In the genomic region with DNA sequence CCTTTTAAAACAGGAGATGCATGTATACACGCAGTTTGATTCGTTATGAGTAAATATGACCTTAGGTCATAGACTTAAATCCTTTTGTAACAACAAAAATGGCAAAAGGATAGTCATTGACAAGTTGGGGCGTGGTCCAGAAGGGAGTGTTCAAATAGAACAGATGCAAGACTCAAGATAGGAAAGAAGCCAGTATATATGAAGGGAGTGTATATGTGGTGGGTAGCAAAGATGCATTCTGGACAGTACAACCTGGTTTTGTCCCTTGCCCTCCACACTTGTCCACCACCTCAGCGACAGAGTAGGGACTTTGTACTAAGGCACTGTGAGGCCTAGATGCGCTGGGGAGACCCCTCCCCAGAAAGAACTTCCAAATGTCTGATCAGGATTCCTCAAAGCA, we compare ENCODE assay signal across 9 mouse cellular contexts. TPM values are rescaled to one million over a fixed set of nuclear protein-coding genes. Genes with fewer than 3 reads are reported as not detected.
DNase-seq lines count a peak whose midpoint lies in the region; ATAC-seq lines count a peak whose summit lies in the region.
"Had no signal": no experiment of that assay in that cellular context is flagged by ENCODE, and none has a peak within 500 bp of the region (broad histone marks: within the 10 kb centered on the region; RNA-seq: fewer than 3 reads in every experiment).

No protein-coding gene starts in this region.

- no peak overlapping the region for H3K4me3 ChIP-seq in heart, embryonic 14.5 days (ENCODE audit: control insufficient read depth in 1 of 2, insufficient read depth in 1 of 2, low read depth in 1 of 2, low read length in 2 of 2)
- no peak overlapping the region for H3K4me3 ChIP-seq in hindbrain, embryonic 16.5 days (ENCODE audit: low read length)
- H3K4me3 ChIP-seq in midbrain, embryonic 13.5 days (replicated peaks), result peak overlapping the region; percentile 70; the same call in 1 of the 2 replicates

- no peaks in the 10 kb centered on the region for H3K27me3 ChIP-seq in heart, embryonic 14.5 days (ENCODE audit: control insufficient read depth, insufficient read depth, low read length)
- H3K27me3 ChIP-seq in hindbrain, embryonic 16.5 days (replicated peaks; ENCODE audit: control insufficient read depth, insufficient read depth, low read length), result no peaks in the 10 kb centered on the region
- no peaks in the 10 kb centered on the region for H3K27me3 ChIP-seq in midbrain, embryonic 13.5 days

- peaks cover 63% of the 10 kb centered on the region for H3K36me3 ChIP-seq in heart, embryonic 14.5 days (ENCODE audit: control insufficient read depth, insufficient read depth, low read length)
- H3K36me3 ChIP-seq in hindbrain, embryonic 16.5 days (ENCODE audit: control insufficient read depth, insufficient read depth, low read length), result peaks cover 34% of the 10 kb centered on the region
- H3K36me3 ChIP-seq in midbrain, embryonic 13.5 days, result peaks cover 65% of the 10 kb centered on the region

- 0 out of 2 replicates have a peak overlapping the region, but pooled peaks have one; percentile 82 for H3K4me2 ChIP-seq in heart, embryonic 14.5 days (ENCODE audit: low read length)
- no peak overlapping the region for H3K4me2 ChIP-seq in hindbrain, embryonic 16.5 days (ENCODE audit: low read length)
- H3K4me2 ChIP-seq in midbrain, embryonic 13.5 days (replicated peaks), result peak overlapping the region; percentile 88; the same call in 1 of the 2 replicates

- peak overlapping the region; percentile 26; the same call in 1 of the 2 replicates for H3K9ac ChIP-seq in heart, embryonic 14.5 days (ENCODE audit: low read length)
- H3K9ac ChIP-seq in hindbrain, embryonic 16.5 days (ENCODE audit: low read depth, low read length), result no peak overlapping the region
- no peak overlapping the region; the same call in 1 of the 2 replicates for H3K9ac ChIP-seq in midbrain, embryonic 13.5 days (replicated peaks)

- no peak for ATAC-seq in heart, embryonic 14.5 days (ENCODE audit: insufficient number of reproducible peaks, insufficient read depth, low FRiP score, low read depth)
- ATAC-seq in hindbrain, embryonic 16.5 days, result no peak; the same call in 1 of the 2 replicates
- ATAC-seq in midbrain, embryonic 13.5 days, result no peak; the same call in 1 of the 2 replicates

- H3K27ac ChIP-seq in heart, embryonic 14.5 days (replicated peaks in 1 of 2; ENCODE audit: control insufficient read depth in 1 of 2, insufficient read depth in 1 of 2, low read depth in 2 of 2, low read length in 2 of 2), result peak overlapping the region in 1 of 2 experiments; percentile 74; a peak in 1 of 4 replicates
- H3K27ac ChIP-seq in hindbrain, embryonic 16.5 days (ENCODE audit: low read depth, low read length), result peak overlapping the region; percentile 34; the same call in 1 of the 2 replicates
- H3K27ac ChIP-seq in midbrain, embryonic 13.5 days, result 0 out of 2 replicates have a peak overlapping the region, but pooled peaks have one; percentile 54

- no peak for DNase-seq in heart, postnatal 10 days
- peak; percentile 61 for DNase-seq in c-Kit-negative CD71-positive TER-119-positive erythroid progenitor cells, embryonic 14.5 days (ENCODE audit: low read depth, low spot score)
- DNase-seq in ovary, postnatal 36 days (ENCODE audit: low spot score), result no peak
- DNase-seq in right cerebral cortex, adult 18-20 months, result no peak
- no peak for DNase-seq in kidney, postnatal 25 days

- H3K4me1 ChIP-seq in heart, embryonic 14.5 days (ENCODE audit: control insufficient read depth in 2 of 2, insufficient read depth in 2 of 2, low read length in 2 of 2), result peaks cover 16 to 42% of the 10 kb centered on the region in 2 experiments
- peaks cover 13% of the 10 kb centered on the region for H3K4me1 ChIP-seq in hindbrain, embryonic 16.5 days (ENCODE audit: control insufficient read depth, insufficient read depth, low read depth, low read length)
- peaks cover 15% of the 10 kb centered on the region for H3K4me1 ChIP-seq in midbrain, embryonic 13.5 days (replicated peaks)

- WGBS in heart, embryonic 14.5 days, result 69% methylated on average over 5 of the region's 5 CpGs
- WGBS in hindbrain, embryonic 16.5 days, result 85% methylated on average over 5 of the region's 5 CpGs
- WGBS in midbrain, embryonic 13.5 days, result 66% methylated on average over 5 of the region's 5 CpGs

- H3K9me3 ChIP-seq in heart, embryonic 14.5 days (ENCODE audit: control insufficient read depth, low read length), result no peaks in the 10 kb centered on the region
- H3K9me3 ChIP-seq in hindbrain, embryonic 16.5 days (ENCODE audit: control insufficient read depth, low read length), result no peaks in the 10 kb centered on the region
- H3K9me3 ChIP-seq in midbrain, embryonic 13.5 days, result no peaks in the 10 kb centered on the region

- intact Hi-C loops in heart, postnatal 10 days (cut with DNase I), result loop anchor here (1.0 to 5.0 kb wide), 2 partner anchors 23 to 130 kb away; a partner anchor contains a TSS

RNA-seq across cellular contexts. Expression of a gene that starts 0.5 kb away (rescaled TPM):
- polyA plus RNA-seq in heart, embryonic 14.5 days (2014; fragmentation: Nextera tagmentation; extraction: Ambion mirVana), result 8.5 and 10.5 TPM in 2 replicates
- 10 to 100 TPM in 1 of 2 experiments, 1 to 10 TPM in 1; 9.0 to 11.5 TPM for total RNA-seq in heart, postnatal 10 days (2021)
- polyA plus RNA-seq in hindbrain, embryonic 16.5 days (2015; fragmentation: Nextera tagmentation; extraction: Ambion mirVana), result 32.2 and 35.1 TPM in 2 replicates
- polyA plus RNA-seq in midbrain, embryonic 13.5 days (2015; fragmentation: Nextera tagmentation; extraction: Ambion mirVana), result 20.9 and 29.5 TPM in 2 replicates

RNA-seq across cellular contexts. Expression of a gene that starts 18.4 kb away (rescaled TPM):
- polyA plus RNA-seq in heart, embryonic 14.5 days (2014; fragmentation: Nextera tagmentation; extraction: Ambion mirVana), result 0.01 and 0.12 TPM in 2 replicates
- under 1 TPM; 0.22 to 0.24 TPM for total RNA-seq in heart, postnatal 10 days (2021)
- polyA plus RNA-seq in hindbrain, embryonic 16.5 days (2015; fragmentation: Nextera tagmentation; extraction: Ambion mirVana), result 11.6 and 12.8 TPM in 2 replicates
- 17.7 and 18.0 TPM in 2 replicates for polyA plus RNA-seq in midbrain, embryonic 13.5 days (2015; fragmentation: Nextera tagmentation; extraction: Ambion mirVana)
- total RNA-seq: hematopoietic stem cell, adult 5-6 weeks had no signal

RNA-seq across cellular contexts. Expression of a gene that starts 24.1 kb away (rescaled TPM):
- 45.0 and 45.6 TPM in 2 replicates for polyA plus RNA-seq in heart, embryonic 14.5 days (2014; fragmentation: Nextera tagmentation; extraction: Ambion mirVana)
- 10 to 100 TPM; 39.6 to 42.0 TPM for total RNA-seq in heart, postnatal 10 days (2021)
- 178 and 185 TPM in 2 replicates for polyA plus RNA-seq in hindbrain, embryonic 16.5 days (2015; fragmentation: Nextera tagmentation; extraction: Ambion mirVana)
- polyA plus RNA-seq in midbrain, embryonic 13.5 days (2015; fragmentation: Nextera tagmentation; extraction: Ambion mirVana), result 217 and 238 TPM in 2 replicates

RNA-seq across cellular contexts. Expression of a gene that starts 45.4 kb away (rescaled TPM):
- polyA plus RNA-seq in heart, embryonic 14.5 days (2014; fragmentation: Nextera tagmentation; extraction: Ambion mirVana), result 7.6 and 8.7 TPM in 2 replicates
- total RNA-seq in heart, postnatal 10 days (2021), result 10 to 100 TPM; 13.6 to 18.0 TPM
- 21.9 and 22.2 TPM in 2 replicates for polyA plus RNA-seq in hindbrain, embryonic 16.5 days (2015; fragmentation: Nextera tagmentation; extraction: Ambion mirVana)
- 11.3 and 12.5 TPM in 2 replicates for polyA plus RNA-seq in midbrain, embryonic 13.5 days (2015; fragmentation: Nextera tagmentation; extraction: Ambion mirVana)

Comparison
In these comparisons a context has a peak if more than half of its experiments do, and no peak if none do; other contexts are left out.
1. RNA of a gene that starts 18.4 kb away (polyA plus RNA-seq): 17.7 to 18.0 TPM in midbrain, embryonic 13.5 days and 11.6 to 12.8 TPM in hindbrain, embryonic 16.5 days; 0.01 to 0.12 TPM in heart, embryonic 14.5 days; every median in the first group is over 10 times any median in the second.